Mouse (Mus musculus): ENCODE measurements around the gene Tube1. TPM values are rescaled to one million over a fixed set of nuclear protein-coding genes. Genes with fewer than 3 reads are reported as not detected.

The Tube1 gene
- 1 to 10 TPM; 3.7 to 4.4 TPM for total RNA-seq (2021)

DNA sequence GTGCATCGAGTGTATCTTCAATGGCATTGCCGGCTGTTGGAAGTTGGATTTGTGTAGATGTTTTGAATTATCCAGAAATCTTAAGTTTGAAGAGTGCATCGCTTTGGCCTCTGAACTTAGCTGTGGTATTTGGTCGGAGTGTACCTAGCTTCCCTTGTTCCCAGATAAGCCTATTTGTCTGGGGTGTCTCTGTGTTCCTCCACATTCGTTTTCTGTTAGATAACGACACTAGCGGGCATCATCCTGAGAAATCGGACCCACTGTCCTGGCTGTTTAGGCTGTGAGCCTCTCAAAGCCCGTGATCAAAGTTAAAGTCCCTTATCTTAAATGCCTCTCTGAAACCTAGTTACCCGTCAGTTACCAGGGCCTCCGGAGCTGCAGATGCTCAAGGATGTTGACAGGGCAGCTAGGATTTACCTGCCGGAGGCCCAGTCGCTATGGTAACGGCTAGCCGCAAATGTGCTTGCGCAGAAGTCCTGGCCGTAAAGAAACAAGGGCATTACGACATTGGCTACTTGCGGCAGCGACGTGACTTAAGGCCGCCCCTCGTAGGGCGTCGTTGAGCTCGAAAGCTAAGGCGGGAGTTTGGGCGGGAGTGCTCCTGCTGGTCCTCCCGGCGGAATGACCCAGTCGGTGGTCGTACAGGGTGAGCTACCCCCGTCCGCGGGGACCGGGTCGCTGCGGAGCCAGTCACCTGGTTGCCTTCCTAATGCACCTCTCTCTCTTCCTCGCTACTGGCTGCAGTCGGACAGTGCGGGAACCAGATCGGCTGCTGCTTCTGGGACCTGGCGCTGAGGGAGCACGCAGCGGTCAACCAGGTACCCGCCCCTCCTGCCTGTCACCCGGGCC is at the start of gene Tube1, which contains the start of gene Fam229b:
TSS of gene Tube1 (plus strand) at position 515 of the 849 bp plus-strand sequence.
TSS of gene Fam229b (minus strand) at position 453 of the 849 bp plus-strand sequence.
- peak; percentile 89 for DNase-seq

DNA sequence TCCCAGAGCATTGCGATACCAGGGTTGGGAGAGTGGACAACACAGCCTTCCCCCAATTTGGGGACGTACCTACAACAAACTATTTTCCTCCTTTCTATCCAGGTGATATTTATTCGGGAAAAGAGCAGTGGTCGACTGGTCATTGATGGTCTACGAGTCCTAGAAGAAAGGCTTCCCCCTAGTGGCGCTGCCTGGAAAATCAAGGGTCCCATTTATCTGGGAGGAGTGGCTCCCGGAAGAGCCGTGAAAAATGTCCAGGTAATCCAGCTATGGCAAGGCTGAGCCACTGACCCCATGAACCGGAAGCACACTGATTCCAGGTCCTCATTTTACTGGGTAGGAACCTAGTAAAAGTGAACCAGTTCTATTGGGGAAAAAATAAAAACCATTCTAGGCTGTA is 36.8 kb upstream of the Tube1 start:
- peak; percentile 62 for DNase-seq

DNA sequence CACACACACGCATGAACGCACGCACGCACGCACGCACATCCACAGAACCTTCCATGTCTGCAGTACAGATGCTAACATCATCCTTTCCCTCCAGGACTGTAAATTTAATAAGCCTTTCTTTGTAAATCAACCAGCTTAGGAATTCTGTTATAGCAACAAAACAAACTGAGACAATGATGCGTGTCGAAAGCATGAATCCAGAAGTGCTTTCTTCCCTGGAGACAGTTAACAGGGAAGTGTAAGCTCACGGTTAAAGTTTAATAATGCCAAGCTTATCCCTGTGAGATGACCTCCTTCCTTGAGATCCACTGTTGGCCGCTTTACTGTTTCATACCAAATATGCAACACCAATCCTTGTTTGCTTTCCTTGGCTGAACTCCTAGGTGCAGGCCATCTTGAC is 35.0 kb upstream of the Tube1 start:
- no peak for DNase-seq

DNA sequence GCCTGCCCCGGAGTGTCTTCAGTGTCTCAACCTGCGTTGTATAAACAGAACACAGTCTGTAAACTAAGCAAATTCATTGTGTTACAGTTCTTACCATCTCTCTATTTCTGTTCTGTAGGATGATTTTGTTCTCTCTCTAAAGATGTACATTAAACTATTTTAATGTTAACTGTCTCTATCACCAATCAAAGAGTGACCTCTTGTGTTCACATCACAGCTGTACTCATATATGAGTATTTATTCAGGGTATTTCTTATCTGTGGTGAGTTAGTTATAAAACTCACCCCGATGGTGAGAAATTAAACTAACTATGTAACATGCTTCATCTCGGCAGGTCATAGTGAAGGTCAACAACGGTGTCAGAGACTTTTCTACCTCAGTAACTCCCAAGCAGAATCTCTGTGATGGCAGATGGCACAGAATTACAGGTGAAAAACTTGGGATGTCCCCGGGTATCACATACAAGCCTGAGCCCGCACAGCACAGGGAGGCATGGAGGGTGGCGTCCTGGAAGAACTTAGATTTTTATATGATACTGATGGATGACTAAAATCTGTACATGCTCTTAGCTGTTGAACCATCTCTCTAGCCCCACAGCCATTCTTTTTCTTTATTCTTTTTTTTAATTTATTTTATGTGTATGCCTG is 28.9 kb upstream of the Tube1 start:
- no peak for DNase-seq

DNA sequence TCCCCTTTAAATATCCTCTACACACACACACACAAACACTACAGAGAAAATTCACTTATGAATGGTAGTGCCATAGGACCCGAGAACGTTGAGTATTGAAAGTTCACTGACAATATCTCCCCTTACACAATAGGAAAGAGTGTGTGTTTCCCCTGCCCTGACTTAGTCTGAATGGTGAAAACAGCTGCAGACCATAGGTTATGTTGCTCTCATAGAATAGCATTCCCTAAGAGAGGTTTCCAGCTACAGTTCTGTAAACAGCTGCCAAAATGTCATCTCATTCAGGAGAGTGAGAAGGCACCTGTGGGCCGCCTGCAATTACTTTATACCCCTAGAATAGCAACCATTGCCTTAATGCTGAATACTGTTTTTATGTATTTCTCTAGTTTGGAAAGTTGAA is 27.4 kb upstream of the Tube1 start:
- DNase-seq: no peak

DNA sequence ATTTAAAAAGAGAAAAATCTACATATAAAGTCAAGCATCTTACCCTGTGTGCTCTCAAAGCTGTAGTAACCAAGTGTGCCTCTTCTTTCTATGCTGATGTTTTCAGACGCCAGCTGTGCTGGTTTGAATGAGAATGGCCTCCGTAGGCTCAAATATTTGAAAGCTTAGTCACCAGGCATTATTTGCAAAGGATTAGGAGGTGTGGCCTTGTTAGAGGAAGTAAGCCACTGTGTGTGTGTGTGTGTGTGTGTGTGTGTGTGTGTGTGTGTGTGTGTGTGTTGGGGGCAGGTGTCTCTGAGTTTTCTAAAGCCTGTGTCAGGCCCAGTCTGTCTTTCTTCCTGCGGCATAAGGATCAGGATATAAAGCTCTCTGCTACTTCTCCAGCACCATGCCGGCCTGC is 26.8 kb upstream of the Tube1 start:
- no peak for DNase-seq

DNA sequence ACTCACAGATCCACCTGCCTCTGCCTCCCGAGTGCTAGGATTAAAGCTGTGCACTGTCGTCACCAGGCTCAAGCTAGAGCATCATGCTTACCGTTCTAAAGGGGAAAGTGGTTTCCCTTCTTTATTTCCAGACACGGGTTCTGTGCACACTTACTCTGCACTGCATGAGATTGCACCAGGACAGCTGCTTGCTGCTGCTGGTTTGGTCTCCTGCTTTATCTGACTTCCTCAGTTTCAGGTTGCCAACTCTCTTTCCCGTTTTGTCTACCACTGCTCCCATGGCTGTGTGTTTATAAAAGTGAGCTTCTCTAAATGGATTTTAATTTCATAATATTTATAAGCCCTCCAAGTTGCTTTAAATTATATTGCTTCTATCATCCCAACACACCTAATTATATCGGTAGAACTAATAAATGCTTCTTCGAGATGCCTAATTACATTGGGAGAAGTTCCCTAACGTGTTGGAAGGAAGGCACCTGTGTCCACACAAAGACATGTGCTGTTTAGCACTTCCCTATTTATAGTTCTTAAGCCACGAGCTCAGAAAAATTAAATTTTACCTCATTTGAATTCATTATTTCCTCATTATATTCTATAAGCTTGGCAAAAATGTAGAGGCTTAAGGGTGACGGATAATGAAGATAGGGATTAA is 24.8 kb upstream of the Tube1 start:
- DNase-seq: no peak

DNA sequence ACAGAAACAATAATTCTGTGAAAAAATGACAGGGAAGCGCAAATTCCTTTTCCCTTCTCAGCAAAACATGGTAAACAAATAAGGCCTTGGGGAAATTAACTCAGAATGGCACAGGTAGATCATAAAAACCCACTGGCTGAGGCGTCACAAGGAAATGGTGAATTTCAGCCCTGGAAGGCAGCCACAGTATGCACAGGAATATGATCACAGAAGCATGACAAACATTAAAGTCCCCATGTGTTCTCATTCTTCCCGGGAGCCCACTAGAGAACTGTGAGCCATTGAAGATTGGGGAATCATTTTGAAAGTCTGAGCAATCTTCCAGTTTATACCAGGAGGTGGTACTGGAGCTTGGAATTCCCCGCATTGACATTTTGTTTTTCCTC is 24.3 kb upstream of the Tube1 start:
- no peak for DNase-seq

DNA sequence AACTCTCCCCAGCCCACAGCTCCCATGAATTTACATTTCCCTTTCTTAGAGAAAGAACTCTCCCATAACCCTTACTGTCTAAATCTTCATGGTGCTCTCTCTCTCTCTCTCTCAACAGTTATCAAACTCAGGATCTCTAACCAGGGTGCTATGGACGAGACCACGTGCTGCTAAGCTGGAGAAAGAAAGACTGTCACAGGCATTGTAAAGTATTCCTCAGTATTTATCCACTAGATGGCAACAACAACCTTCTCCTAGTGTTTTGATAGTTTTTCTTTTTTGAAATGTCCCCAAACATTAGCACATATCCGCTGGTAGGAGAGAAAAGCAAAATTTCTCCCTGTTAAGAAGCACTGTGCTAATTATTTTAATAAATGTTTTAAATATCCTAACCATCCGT is 12.4 kb upstream of the Tube1 start:
- no peak for DNase-seq

DNA sequence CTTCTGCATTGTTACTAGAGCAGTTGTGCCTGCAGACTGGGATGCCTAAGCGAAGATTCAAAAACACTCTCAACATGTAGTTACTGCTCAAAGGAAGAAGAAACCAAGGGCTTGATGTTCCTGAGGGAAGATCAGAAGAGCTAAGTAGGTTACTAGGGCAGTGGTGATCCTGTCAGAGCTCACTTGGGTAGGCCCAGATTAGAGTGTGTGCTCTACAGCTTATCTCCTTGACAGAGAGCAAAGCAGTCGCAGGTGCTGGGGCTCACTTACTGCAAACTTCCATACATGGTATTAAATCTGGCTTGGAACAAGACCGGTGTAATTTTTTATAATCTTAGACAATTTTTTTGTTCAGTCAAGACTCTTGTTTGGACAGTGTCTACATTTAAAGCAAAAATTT is 4.0 kb downstream of the Tube1 start:
- DNase-seq: no peak

DNA sequence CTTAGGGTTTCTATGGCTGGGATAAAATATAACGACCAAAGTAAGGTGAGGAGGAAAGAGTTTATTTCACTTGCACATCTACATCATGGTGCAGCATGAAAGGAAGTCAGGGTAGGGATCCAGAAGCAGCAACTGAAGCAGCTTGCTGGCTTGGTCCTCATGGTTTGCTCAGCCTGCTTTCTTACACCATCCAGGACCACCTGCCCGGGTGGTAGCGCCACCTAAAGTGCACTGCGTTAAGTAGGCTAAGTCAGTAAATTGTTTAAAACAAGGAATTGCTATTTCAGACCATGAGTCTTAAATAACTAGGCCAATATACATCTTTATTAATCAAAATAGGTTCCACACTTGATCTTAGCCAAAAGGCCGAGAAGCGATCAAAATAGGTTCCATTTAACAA is 5.0 kb downstream of the Tube1 start:
- no peak for DNase-seq

DNA sequence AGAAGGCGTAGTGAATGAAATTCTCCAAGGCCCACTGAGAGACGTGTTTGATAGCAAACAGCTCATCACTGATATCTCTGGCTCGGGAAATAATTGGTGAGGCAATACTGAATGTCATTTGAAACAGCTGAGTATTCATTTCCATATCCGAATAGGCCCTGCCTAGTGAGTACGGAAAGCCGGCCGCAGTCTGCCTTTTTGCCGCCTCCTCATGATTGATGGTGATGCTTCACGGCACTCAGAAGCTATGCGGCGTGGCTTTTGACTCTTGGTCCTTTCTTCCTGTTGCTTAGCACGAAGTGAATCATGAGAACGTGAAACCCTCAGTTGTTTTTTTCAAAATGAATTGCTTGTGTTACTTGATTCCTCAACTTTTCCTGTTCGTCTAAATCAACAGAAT is 7.1 kb downstream of the Tube1 start:
- no peak for DNase-seq

DNA sequence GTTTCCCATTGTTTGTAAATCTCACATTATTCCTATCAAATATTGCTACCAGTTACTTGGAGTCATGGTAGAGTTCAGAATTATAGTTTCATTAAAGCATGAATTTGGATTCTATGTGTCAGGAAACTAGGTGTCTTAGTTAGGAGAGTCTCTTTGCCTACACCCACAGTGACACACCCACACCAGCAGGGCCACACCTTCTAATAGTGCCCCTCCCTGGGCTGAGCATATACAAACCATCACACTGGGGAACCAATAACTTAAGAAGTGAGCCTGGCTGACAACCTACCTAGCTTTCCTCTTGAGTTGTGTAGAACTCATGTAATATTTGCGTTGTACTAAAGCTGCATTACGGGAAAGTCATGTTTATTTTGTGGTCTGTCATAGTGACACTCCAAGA is 7.6 kb downstream of the Tube1 start:
- no peak for DNase-seq

DNA sequence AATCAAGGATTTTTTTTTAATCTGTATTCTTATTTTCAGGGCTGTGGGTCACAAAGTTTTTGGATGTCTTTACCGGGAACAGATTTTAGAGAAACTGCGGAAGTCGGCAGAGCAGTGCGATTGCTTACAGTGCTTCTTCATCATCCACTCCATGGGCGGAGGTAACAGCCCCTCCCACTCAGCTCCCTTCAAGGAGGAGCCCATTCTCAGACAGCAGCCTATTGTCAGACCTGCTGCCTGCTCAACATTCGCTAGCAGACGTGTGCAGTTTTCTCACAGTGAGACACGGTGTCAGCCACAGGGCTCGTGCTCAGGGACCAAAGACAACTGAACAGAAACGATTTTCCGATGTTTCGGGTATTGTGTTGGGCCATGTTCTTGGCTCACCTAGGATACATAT is 8.4 kb downstream of the Tube1 start:
- no peak for DNase-seq

DNA sequence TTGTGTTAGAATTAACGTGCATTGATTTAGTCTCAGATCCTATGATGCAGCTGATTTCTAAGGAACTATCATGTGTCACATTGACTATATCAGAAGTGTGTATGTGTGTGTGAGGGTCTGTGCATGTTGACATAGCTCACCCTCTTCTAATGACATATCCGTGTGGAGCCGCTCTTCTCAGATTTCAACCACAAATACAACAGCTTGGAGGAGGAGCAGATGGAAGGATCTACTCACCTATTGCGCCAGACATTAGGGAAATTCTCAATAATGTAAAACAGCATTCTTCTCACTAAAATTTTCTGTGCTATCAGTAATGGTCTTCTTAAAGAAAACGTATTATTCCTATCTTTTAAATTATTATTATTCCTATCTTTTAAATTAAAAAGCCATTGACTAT is 22.9 kb downstream of the Tube1 start:
- DNase-seq: no peak

DNA sequence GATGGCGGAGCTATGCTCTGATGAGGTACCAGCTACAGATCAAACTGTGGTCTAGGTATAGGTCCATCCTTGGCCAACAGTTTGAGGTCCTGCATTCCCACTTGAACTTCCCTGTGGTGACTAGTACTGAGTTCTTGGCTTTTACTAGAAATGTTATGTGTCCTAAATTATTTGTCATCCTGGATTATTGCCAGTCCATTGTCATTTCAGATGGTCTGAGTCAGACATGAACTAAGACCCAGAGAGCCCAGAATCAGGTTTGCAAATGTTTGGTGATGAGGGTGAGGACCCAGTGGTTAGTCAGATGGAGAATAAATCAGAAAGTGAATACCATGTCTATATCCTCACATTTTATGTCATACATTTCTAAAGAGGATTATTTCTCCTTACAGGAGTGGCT is 23.5 kb downstream of the Tube1 start:
- DNase-seq: no peak

DNA sequence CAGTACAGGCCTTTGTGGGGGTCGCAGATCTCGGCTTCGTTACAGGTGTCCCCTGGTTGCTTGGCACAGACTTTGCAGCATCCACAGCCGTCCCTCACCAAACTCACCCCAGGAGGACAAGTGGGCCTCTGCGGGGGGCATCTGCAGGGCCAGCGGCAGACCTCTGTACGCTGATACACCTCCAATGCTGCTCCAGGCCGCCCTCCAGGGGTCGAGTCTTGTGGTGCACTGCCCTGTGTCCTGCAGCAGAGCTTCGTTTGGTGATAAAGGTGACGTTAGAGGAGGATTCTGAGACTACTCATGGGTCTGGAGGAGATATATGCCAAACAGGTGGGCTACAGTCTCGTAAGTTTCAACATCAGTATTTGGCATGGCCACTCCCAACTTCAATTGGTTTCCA is 24.5 kb downstream of the Tube1 start:
- DNase-seq: no peak

DNA sequence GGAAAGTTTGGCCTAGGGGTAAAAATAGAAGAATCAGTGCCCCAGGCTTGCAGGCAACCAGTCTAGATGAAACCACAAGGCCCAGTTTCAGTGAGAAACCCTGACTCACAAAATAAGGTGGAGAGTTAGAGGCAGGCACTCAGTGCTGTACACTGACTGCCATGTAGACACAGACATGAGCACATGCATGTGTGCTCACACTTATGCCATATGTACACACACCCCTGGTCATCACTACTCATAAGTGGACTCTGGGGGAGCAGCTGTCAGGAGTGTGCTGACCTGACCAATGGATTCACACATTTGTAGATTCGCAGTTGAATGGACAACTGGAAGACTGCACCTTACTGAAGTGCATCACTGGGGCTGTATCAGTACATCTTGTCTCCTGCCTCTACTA is 27.6 kb downstream of the Tube1 start:
- no peak for DNase-seq

DNA sequence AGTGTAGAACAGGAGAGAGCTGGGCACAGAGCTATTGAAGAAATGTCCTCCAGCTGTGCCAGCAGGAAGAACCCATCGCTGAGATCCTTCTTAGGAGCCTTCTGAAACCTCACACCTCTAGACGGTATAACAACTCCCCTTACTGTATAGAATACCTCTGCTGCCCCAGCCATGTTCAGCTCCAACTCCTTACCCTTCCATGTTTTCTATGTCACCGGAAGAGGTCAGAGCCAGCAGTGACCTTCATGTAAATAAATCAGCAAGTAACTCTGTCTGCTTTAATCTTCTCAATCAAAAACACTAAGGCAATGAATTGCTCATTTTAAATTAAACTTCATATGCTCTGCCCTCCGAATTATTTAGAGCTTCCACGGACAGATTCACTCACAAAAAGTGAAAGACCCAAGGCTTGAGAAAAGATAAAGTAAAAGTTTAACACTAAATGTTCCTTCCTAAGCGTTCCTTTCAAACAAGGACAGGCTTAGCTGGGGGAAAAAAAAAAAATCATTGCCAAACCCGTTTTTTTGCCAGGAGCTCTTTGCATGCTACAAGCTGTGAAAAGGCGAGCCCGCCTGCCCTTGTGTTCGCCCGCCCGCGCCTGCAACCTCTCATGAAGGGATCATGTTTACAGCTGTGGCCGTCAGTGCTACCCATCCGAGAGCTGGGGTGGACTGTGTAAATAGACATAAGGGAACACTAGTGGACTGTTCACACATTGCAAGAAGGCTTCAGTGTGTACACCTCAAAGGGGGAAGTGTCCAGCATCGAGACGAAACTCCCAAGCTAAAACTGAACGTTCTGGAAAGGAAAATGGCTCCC is 29.1 kb downstream of the Tube1 start:
- no peak for DNase-seq

DNA sequence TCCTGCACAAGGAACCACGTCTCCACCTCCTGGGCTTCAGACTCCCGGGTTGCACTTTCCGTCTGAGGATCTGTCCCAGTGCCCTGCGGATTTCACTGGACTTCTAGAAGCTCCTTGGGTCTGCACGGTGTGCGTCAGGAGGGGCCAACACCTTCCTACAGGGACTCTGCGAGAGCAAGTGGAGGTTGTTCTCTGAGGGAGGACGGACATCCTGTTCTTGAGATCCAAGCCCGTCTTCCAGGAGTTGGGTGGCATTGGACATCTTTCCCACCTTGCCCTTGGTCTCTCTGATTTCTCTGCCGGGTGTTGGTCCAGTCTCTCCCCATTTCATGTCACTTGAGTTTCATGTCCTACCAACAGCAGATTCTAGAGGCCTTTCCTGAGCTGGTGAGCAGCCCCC is 29.9 kb downstream of the Tube1 start, which contains the start of gene Ccn6:
TSS of gene Ccn6 (minus strand) at position 101 of the 400 bp plus-strand sequence.
- DNase-seq: no peak

DNA sequence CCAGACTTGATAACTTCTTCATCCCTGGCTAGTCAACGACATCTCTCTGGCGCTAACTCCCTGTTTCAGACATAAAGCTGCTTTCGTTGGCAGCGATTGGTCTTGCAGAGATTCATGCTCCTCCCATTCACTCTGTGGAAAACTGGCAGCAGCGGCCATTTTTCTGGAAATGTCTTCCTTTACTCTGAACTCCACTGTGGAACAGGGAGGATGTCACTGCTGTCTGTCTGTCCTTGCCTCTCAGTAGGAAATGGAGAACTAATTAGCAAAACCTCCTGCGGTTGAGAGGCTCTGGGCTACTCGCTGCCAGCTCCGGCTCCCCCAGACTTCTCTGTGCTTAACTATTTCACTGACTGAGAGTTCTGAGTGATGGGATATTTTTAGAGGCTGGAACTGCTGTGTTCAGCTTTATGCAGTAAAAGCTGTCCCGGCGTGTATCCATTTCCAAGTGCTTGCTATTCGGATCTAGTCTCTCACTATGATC is 31.9 kb downstream of the Tube1 start:
- peak; percentile 64 for DNase-seq

DNA sequence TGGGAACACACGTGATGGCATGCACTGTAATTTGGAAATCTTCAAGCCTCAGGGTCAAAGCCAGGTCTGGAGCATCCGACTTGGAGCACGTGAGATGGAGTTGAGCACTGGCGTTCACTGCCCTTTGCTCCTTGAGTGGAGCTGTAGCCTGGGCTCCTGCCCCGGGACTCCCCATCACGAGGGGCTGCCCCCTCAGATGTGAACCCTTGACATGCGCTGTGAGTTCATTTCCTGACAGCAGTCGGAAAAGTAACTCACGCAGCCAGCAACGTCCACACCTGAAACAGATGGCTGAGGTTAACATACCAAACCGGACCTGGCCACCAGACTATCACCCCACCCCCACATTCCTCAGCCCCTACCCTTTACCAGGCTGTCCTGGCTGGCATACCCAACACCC is 33.8 kb downstream of the Tube1 start:
- no peak for DNase-seq

DNA sequence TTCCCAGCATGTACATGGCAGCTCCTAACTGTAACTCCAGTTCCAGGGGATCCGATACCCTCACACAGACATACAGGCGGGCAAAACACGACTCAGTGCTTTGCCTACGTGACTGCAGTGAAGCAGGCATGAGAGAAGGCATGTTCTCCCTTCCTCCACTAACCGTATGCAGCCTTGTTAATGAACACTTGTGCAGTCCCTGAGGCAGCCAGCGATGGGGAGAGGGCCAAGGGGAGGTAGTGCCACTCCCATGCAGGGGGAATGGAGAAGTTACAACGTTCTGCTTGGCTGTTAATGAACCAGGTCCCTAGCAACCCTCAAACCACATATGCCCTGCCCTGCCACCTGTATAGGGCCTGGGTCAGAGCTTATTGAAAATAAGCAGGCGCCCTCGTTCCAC is 35.9 kb downstream of the Tube1 start:
- DNase-seq: no peak

Measured in heart, postnatal 4 days (tissue).